Mouse (Mus musculus): ENCODE measurements at regions not wholly inside any gene's neighbourhood (a gene's known extent, or its start where the extent isn't known, plus 50 kb on each side); places are given as distances from the start of the nearest gene placed in this dataset.
"Not testable (repeated sequence)": the region's sequence is repeated elsewhere in the genome, so short reads cannot be mapped to it uniquely, and the experiment has no call there.

GRCm38 (mm10) chr5:118464931-118465801 lies 95.3 kb upstream of the Med13l start:
- DNase-seq: no peak

- no peak for DNase-seq
These were observed 94.3 kb upstream of the Med13l start for GRCm38 (mm10) chr5:118465991-118466750.

GRCm38 (mm10) chr5:118468739-118469138 lies 91.7 kb upstream of the Med13l start:
- no peak for DNase-seq

GRCm38 (mm10) chr5:118471569-118471968 lies 88.9 kb upstream of the Med13l start:
- DNase-seq: no peak

- no peak for DNase-seq
These were observed 88.2 kb upstream of the Med13l start for GRCm38 (mm10) chr5:118472291-118472690.

- DNase-seq: no peak
These were observed 87.2 kb upstream of the Med13l start for GRCm38 (mm10) chr5:118473128-118473730.

GRCm38 (mm10) chr5:118476597-118476996 lies 83.9 kb upstream of the Med13l start:
- DNase-seq: peak in 1 of 2 experiments; percentile 21

GRCm38 (mm10) chr5:118477131-118478119 lies 83.1 kb upstream of the Med13l start:
- no peak for DNase-seq

- peak; percentile 37 to 61 for DNase-seq
These were observed 82.2 kb upstream of the Med13l start for GRCm38 (mm10) chr5:118478120-118478768.

GRCm38 (mm10) chr5:118480000-118480399 lies 80.5 kb upstream of the Med13l start:
- no peak for DNase-seq

GRCm38 (mm10) chr5:118480965-118481793 lies 79.3 kb upstream of the Med13l start:
- DNase-seq: no peak

GRCm38 (mm10) chr5:118481794-118482049 lies 78.8 kb upstream of the Med13l start:
- no peak for DNase-seq

GRCm38 (mm10) chr5:118482598-118482997 lies 77.9 kb upstream of the Med13l start:
- no peak for DNase-seq

- no peak for DNase-seq
These were observed 77.5 kb upstream of the Med13l start for GRCm38 (mm10) chr5:118483001-118483400.

- DNase-seq: no peak
These were observed 76.9 kb upstream of the Med13l start for GRCm38 (mm10) chr5:118483532-118483931.

- no peak for DNase-seq
These were observed 75.3 kb upstream of the Med13l start for GRCm38 (mm10) chr5:118485191-118485590.

GRCm38 (mm10) chr5:118492522-118492921 lies 68.0 kb upstream of the Med13l start:
- not testable (repeated sequence) for DNase-seq

- DNase-seq: no peak
These were observed 65.6 kb upstream of the Med13l start for GRCm38 (mm10) chr5:118494649-118495477.

- no peak for DNase-seq
These were observed 65.1 kb upstream of the Med13l start for GRCm38 (mm10) chr5:118495478-118495760.

GRCm38 (mm10) chr5:118501624-118502023 lies 58.9 kb upstream of the Med13l start:
- DNase-seq: no peak

Measured in cerebellum, postnatal 25 days (tissue).